Mouse (Mus musculus) activated CD4-positive, CD25-positive, alpha-beta regulatory T cell, adult 4 months (primary cell): ENCODE data around the gene Zfp729a. TPM values are rescaled to one million over a fixed set of nuclear protein-coding genes. Genes with fewer than 3 reads are reported as not detected.
"Not testable (repeated sequence)": the region's sequence is repeated elsewhere in the genome, so short reads cannot be mapped to it uniquely, and the experiment has no call there.

Experiments
- ATAC-seq: one replicate; pipeline ENCODE4 v1.8.0; 2017
- polyA plus RNA-seq, 2 experiments: library from polyadenylated mRNA; unstranded; fragments of 100-300 nt; shearing (Covaris generic); gene quantifications; one replicate each; pipeline ENCODE4 v1.2.1; 2017

The Zfp729a gene
- polyA plus RNA-seq: 1 to 10 TPM; 6.7 to 8.0 TPM

DNA sequence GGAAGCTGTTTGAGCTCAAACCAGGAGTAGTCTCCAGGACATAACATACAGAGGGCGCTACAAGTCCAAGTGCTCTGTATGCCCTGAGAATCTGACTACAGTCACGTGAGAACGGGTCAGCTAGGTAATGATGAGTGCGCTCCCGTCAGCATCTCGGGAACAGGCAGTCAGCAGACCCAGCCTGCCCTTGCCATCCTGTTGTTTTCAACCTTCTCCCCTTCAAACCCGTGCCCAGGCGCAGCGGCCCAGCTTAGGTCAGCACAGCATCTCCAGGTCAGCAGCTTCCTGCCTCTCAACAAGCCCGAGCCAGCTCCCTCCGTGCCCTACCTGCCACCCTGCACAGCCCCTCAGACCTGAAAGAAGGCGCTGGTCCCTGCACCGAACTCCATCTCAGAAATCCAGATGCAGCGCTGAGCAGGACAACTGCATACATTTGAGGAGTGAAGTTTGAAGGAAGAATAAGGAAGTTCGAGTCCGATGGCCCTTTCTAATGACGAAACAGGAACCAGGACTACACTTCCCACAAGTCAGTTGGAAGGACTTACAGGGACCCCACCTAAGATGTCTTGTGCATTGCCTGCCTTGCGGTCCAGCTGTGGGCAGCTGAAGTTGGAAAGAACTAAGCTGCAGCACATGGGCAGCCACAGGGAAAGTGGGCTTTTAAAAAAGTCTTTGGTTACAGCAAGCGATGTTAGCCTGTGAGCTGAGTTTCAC, at the start of gene Zfp729a, which contains the start of gene Gm49345:
Gene Zfp729a, minus strand, starts transcription at position 498 of the 714 bp plus-strand sequence.
Gene Gm49345, minus strand, starts transcription at position 476 of the 714 bp plus-strand sequence.
- ATAC-seq: peak; percentile 99

DNA sequence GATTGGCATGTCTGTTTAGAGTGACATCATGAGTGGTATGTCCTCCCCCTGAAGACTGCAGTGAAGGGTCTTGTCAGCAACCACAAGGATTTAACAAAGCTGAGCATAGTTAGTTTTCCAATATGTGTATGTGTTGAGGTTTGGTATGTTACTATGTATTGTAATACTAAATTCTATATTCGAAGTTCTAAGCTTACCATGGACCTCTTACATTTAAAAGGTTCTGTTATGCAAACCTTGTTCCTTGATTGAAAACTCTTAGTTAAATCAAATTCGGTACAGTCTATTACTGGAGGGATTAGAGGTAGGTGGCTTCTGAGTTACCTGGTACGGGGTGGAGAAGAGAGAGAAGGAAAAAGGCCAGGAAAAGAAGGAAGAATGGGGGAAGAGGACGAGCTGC, 49.4 kb upstream of the Zfp729a start, which contains the start of gene Zfp738:
Gene Zfp738, minus strand, starts transcription at position 101 of the 400 bp plus-strand sequence.
- ATAC-seq: no peak

DNA sequence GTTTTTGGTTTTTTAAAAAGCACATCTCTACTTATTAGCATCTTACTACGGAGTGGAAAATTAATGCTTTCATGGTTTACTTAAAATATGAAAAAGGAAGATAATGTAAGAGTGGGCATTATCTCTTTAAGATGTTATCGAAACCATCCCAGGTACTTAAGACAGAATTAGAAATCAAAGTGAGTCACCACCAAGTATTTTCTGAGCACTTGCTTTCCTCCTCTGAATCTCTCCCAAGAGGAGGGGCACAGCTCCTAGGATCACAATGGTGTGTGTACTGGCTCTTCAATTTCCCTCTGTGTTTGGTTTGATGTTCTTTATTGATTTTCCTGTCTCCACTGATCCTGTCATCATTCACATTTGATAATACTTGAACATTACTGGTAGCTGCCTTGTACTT, 46.2 kb upstream of the Zfp729a start:
- ATAC-seq: not testable (repeated sequence)

DNA sequence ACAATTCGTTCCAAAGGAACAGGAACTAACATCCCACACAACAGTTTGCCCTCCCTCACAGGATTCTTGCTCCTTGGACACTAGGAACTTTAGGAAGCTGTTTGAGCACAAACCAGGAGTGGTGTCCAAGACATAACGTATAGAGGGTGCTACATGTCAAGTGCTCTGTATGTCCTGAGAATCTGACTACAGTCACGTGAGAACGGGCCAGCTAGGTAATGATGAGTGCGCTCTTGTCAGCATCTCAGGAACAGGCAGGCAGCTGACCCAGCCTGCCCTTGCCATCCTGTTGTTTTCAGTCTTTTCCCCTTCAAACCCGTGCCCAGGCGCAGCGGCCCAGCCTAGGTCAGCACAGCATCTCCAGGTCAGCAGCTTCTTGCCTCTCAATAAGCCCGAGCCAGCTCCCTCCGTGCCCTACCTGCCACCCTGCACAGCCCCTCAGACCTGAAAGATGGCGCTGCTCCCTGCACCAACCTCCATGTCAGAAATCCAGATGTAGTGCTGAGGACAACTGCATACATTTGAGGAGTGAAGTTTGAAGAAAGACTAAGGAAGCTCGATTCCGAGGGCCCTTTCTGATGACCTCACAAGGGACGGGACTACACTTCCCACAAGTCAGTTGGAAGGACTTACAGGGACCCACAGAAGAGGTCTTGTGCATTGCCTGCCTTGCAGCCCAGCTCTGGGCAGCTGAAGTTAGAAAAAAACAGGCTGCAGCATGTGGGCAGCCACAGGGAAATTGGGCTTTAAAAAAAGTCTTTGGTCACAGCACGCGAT, 45.6 kb upstream of the Zfp729a start:
- peak; percentile 99 for ATAC-seq

DNA sequence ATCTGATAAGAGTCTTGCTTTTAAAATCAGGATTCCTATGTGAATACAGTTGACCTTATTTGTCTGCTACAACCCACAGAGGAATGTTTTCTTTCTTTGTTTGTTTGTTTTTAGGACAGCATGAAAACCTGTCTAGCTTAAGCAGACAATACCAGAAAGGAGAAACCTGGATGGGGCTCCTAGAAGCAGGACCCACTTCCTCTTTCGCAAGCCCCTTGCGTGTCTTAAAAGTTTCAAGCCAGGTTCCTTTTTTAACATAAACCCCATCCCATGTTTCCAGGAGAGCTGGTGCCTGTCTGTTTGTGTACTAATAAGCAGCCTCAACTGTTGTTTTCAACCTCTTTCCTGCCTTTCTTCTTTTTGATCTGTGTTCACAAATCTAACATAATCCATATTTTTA, 37.3 kb upstream of the Zfp729a start:
- ATAC-seq: no peak

DNA sequence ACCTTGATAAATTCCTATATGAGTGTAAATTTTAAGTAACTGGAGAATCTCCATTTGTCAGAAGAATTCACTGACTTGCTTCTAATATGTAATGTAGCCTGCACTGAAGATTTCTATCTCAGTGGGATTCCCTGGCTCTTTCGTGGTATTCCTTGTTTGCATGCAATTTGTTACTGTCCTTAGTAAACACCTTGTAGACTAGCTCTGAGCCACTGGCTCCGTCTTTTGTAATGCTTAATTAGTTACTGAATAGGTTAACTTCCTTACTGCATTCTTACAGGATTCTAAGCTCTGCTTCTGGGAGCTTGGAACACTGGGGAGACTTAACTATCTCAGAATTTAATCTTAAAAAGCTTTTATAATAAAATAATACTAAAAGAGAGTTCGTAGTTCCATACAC, 14.9 kb upstream of the Zfp729a start:
- ATAC-seq: no peak

DNA sequence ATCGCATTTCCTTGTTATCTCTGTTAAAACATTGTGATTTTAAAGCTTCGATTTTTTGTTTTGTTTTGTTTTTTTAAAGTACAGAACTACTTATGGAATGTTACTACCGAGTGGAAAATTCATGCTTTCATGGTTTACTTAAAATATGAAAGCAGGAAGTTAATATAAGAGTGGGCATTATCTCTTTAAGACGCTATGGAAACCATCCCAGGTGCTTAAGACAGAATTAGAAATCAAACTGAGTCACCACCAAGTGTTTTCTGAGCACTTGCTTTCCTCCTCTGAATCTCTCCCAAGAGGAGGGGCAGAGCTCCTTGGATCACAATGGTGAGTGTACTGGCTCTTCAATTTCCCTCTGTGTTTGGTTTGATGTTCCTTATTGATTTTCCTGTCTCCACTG, 27.5 kb downstream of the Zfp729a start:
- no peak for ATAC-seq

DNA sequence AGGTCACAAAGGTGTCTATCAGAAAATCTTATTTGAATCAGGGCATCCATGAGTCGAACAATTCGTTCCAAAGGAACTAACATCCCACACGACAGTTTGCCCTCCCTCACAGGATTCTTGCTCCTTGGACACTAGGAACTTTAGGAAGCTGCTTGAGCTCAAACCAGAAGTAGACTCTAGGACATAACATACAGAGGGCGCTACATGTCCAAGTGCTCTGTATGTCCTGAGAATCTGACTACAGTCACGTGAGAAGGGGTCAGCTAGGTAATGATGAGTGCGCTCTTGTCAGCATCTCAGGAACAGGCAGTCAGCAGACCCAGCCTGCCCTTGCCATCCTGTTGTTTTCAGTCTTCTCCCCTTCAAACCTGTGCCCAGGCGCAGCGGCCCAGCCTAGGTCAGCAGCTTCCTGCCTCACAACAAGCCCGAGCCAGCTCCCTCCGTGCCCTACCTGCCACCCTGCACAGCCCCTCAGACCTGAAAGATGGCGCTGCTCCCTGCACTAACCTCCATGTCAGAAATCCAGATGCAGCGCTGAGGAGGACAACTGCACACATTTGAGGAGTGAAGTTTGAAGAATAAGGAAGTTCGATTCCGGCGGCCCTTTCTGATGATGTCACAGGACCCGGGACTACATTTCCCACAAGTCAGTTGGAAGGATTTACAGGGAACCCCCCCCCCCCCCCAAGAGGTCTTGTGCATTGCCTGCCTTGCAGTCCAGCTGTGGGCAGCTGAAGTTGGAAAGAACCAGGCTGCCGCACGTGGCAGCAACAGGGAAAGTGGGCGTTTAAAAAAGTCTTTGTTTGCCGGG, 28.3 kb downstream of the Zfp729a start, which contains the start of gene Zfp729b:
Gene Zfp729b, minus strand, starts transcription at position 642 of the 811 bp plus-strand sequence.
- peak; percentile 80 for ATAC-seq

DNA sequence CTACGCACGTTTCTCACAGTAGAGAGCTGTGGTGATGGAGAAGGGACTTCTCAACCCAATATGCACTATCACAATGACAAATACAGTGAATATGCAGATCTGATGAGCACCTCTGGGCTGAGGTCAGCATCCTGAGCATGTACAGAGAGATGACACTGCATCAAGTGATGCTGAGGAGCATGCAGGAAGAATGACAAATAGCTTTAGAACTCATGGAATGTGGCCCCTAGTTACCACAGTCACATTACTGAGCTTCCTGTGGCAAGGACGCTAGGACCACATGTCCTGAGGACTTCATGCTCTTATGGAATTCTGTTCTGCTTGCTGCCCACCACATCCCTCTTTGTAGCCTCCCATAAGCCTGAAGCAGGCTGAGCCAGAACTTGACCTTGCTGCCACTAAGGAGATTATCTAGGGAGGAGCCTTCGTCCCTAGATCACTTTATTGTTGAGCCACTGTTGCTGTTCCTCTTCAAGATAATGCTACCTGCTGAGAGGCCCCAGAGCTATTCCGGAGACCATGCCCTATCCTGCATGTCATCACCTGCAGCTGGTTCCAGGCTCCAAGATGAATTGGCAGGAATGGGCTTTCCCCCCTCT, 64.9 kb downstream of the Zfp729a start:
- no peak for ATAC-seq

Other genes starting within 250 kb of the Zfp729a start
- gene Zfp429, start 238.0 kb downstream of the Zfp729a start, polyA plus RNA-seq: 10 to 100 TPM; 20.6 to 23.0 TPM
- gene Zfp459, start 216.4 kb downstream of the Zfp729a start, polyA plus RNA-seq: 1 to 10 TPM; 1.8 to 3.1 TPM
- 10 to 100 TPM; 13.5 to 15.2 TPM for gene Zfp874a, start 186.2 kb downstream of the Zfp729a start, polyA plus RNA-seq
- gene Zfp874b, start 153.5 kb downstream of the Zfp729a start, polyA plus RNA-seq: 10 to 100 TPM in 1 of 2 experiments, 1 to 10 TPM in 1; 9.3 to 10.8 TPM
- gene Zfp58, start 137.2 kb downstream of the Zfp729a start, polyA plus RNA-seq: 10 to 100 TPM; 15.9 to 17.9 TPM
- gene Gm26965, start 111.6 kb downstream of the Zfp729a start, polyA plus RNA-seq: 1 to 10 TPM in 1 of 2 experiments, not detected in 1; 4.7 TPM
- 10 to 100 TPM; 52.0 to 61.6 TPM for gene Zfp87, start 111.6 kb downstream of the Zfp729a start, polyA plus RNA-seq
- gene Zfp748, start 84.0 kb downstream of the Zfp729a start, polyA plus RNA-seq: 10 to 100 TPM; 17.4 to 23.4 TPM
- gene Zfp729b, start 28.1 kb downstream of the Zfp729a start, polyA plus RNA-seq: 1 to 10 TPM; 8.8 to 9.2 TPM
- 1 to 10 TPM; 2.5 to 5.2 TPM for gene Gm49345, start within 50 bp of the Zfp729a start, polyA plus RNA-seq
- 10 to 100 TPM; 11.9 to 16.7 TPM for gene Zfp738, start 49.3 kb upstream of the Zfp729a start, polyA plus RNA-seq
- gene Zfp65, start 91.4 kb upstream of the Zfp729a start, polyA plus RNA-seq: 1 to 10 TPM; 6.8 to 7.4 TPM
- gene Zfp85, start 117.4 kb upstream of the Zfp729a start, polyA plus RNA-seq: 10 to 100 TPM; 13.0 to 16.3 TPM
- 1 to 10 TPM; 1.8 to 2.5 TPM for gene Zfp493, start 141.9 kb upstream of the Zfp729a start, polyA plus RNA-seq
- gene Zfp273, start 175.9 kb upstream of the Zfp729a start, polyA plus RNA-seq: 1 to 10 TPM; 6.4 to 6.7 TPM
- gene Gm10037, start 193.3 kb upstream of the Zfp729a start, polyA plus RNA-seq: under 1 TPM in 1 of 2 experiments, not detected in 1; 0.70 TPM
- not detected for gene BC048507, start 225.5 kb upstream of the Zfp729a start, polyA plus RNA-seq